Mouse (Mus musculus): ENCODE data around the gene Orc3. TPM values are rescaled to one million over a fixed set of nuclear protein-coding genes. Genes with fewer than 3 reads are reported as not detected.

Gene Orc3
- total RNA-seq, 1 experiment from 2014 or later: 97.8 TPM

DNA sequence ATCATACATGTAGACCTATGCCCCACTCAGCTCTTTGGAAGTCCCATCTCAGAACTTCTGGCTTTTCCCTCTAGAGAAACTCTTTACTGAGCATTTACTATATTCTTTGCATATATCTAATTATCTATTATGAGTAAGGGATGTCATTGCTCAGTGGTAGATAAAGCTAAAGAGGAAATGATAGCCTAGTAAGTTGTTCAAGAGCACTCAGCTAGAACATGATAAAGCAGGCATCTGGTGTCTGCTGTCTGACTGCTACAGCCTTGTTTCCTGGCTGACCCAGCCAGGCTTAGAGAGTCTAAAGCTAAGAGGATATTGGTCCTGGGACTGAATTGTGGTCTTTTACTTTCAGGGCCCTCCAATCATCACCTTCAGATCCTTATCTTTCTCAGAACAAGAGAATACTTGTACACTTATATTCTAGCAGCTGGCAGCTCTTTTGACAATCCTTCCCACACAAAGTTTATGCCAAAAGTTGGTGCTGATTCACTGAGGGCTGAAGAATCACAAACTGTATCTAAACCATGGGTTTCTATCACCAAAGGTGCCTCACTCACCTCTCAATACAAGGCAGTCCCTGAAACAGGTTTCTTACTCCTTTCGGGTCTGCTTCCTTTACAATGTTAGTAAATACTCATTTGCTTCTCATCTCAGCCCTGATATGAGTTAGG lies 86.2 kb downstream of the Orc3 start:
- no peak for ATAC-seq (ENCODE audit: extremely low read depth, insufficient number of reproducible peaks, low FRiP score, poor library complexity, severe bottlenecking)

DNA sequence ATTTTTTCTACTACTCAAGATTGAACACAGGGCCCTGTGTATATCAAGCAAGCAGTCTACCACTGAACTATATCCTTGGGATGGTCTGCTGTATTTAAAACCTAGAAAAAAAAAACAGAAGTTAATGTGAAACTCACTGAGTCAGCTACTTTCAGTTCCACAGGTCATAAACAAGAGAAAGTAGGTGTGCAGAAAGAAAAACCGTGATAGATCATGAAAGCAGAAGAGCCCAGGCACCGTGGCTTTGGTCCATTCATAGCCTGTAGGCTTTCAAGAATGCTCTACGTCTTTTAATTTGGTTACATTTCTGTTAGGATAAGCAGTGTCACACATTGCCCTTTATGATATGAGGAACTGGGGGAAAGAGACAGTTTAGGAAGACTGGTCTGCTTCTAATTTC lies 88.0 kb downstream of the Orc3 start:
- ATAC-seq (ENCODE audit: extremely low read depth, insufficient number of reproducible peaks, low FRiP score, poor library complexity, severe bottlenecking): no peak

DNA sequence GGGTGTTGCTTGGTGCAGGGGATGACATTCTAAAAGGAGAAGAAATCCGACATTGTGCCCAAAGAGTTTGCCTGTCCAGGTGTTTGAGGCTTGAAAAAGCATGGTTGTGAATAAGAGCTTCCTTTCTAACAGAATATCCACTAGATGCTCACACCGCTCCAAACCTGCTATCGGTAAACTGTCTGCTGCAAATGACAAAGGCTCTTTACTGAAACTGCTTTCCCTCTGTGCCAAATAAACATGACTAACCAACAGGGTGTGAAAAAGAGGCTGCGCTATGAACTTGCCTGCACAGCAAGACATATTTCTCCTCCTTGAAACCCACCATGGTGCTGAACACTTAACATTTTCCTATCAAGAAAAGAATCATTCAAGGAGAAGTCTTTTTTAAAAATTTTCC lies 91.2 kb downstream of the Orc3 start:
- no peak for ATAC-seq (ENCODE audit: extremely low read depth, insufficient number of reproducible peaks, low FRiP score, poor library complexity, severe bottlenecking)

DNA sequence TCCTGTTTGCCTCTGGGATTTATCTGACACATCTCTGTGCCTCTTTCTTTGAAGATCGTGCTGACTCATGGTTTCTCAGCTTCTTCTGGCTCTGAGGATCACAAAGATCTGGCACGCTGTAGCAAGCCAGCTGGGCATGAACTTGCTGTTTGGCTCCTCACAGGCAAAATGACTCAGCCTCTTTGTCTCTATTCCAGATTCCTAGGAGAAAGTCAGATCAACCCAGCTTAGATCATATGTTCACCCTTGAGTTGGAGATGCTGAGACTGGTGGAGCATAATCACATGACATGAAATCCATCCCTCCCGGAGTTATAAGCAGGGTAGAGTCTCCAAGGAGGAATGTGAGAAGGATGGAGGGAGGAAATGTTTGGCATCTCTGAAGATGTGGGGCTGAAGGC lies 91.9 kb downstream of the Orc3 start:
- ATAC-seq (ENCODE audit: extremely low read depth, insufficient number of reproducible peaks, low FRiP score, poor library complexity, severe bottlenecking): no peak

Other genes starting within 250 kb of the Orc3 start
- gene Akirin2, start 64.0 kb downstream of the Orc3 start, total RNA-seq (2017): 58.8 and 58.9 TPM in 2 replicates
- gene Rars2, start within 50 bp of the Orc3 start, total RNA-seq (2017): 26.5 and 27.2 TPM in 2 replicates
- 12.9 and 16.4 TPM in 2 replicates for gene Slc35a1, start 72.5 kb upstream of the Orc3 start, total RNA-seq (2017)
- 0.23 TPM in 1 of 2 replicates, not detected in the other for gene Cfap206, start 115.3 kb upstream of the Orc3 start, total RNA-seq (2017)
- gene Gm136, start 141.3 kb upstream of the Orc3 start, total RNA-seq (2017): not detected in 2 replicates
- 19.6 and 23.7 TPM in 2 replicates for gene Smim8, start 163.5 kb upstream of the Orc3 start, total RNA-seq (2017)

All from neutrophil, adult 5-6 weeks (primary cell).